Mouse (Mus musculus) neural tube, embryonic 13.5 days (tissue): ENCODE data around the gene Skint5. TPM values are rescaled to one million over a fixed set of nuclear protein-coding genes. Genes with fewer than 3 reads are reported as not detected.
"Not testable (repeated sequence)": the region's sequence is repeated elsewhere in the genome, so short reads cannot be mapped to it uniquely, and the experiment has no call there.

Source experiments
- ATAC-seq: fragments of 200-750 bp; cut with Nextera tagmentation; 2 replicates; pipeline ENCODE4 v1.8.0; 2017; ENCODE audit warnings: low read depth, mild to moderate bottlenecking, moderate TSS enrichment, moderate library complexity
- H3K27ac ChIP-seq: fragments of 300-500 bp; sonication (generic); replicated peaks from 2 replicates; pipeline ENCODE4 v1.5.1; 2015; ENCODE audit warnings: moderate library complexity, mild to moderate bottlenecking, inconsistent platforms
- H3K27me3 ChIP-seq: fragments of 300-500 bp; sonication (generic); 2 replicates; pipeline ENCODE4 v1.6.1; 2015; ENCODE audit warnings: mild to moderate bottlenecking, inconsistent platforms
- H3K36me3 ChIP-seq: fragments of 300-500 bp; sonication (generic); 2 replicates; pipeline ENCODE4 v1.6.1; 2015; ENCODE audit warnings: mild to moderate bottlenecking, inconsistent platforms
- H3K4me1 ChIP-seq: fragments of 300-500 bp; sonication (generic); replicated peaks from 2 replicates; pipeline ENCODE4 v1.6.1; 2015; ENCODE audit warnings: inconsistent platforms
- H3K4me2 ChIP-seq: fragments of 300-500 bp; sonication (generic); 2 replicates; pipeline ENCODE4 v1.6.1; 2015; ENCODE audit warnings: inconsistent platforms, mild to moderate bottlenecking, moderate library complexity
- H3K4me3 ChIP-seq: fragments of 300-500 bp; sonication (generic); 2 replicates; pipeline ENCODE4 v1.5.1; 2015; ENCODE audit warnings: mild to moderate bottlenecking, inconsistent platforms
- H3K9ac ChIP-seq: fragments of 300-500 bp; sonication (generic); 2 replicates; pipeline ENCODE4 v1.6.1; 2015; ENCODE audit warnings: moderate library complexity, mild to moderate bottlenecking, inconsistent platforms
- H3K9me3 ChIP-seq: fragments of 300-500 bp; sonication (generic); 2 replicates; pipeline ENCODE4 v1.6.1; 2016; ENCODE audit warnings: inconsistent platforms
- WGBS: fragments of 180-500 bp; shearing (Covaris S2); methylation state at CpG from one replicate; pipeline ENCODE4 v1.1.7; 2015; 5-methylcytosine and 5-hydroxymethylcytosine counted together
- polyA plus RNA-seq: library from polyadenylated mRNA; unstranded; fragments of >200 nt; fragmentation: Nextera tagmentation; extraction: Ambion mirVana; gene quantifications from 2 replicates; pipeline ENCODE4 v1.2.1, GENCODE M21; 2015

The Skint5 gene
- not detected in 2 replicates for polyA plus RNA-seq

- no peaks in the 10 kb centered on the region for H3K36me3 ChIP-seq
- no peak within 1 kb of the TSS for H3K27ac ChIP-seq
- peaks cover 24% of the 10 kb centered on the region; the same call in 1 of the 2 replicates for H3K9me3 ChIP-seq
- ATAC-seq: no peak
- no peak within 1 kb of the TSS for H3K9ac ChIP-seq
- no peaks in the 10 kb centered on the region for H3K4me1 ChIP-seq
- 88% methylated on average over 3 of the region's 3 CpGs for WGBS
- H3K4me2 ChIP-seq: no peak within 1 kb of the TSS
- H3K4me3 ChIP-seq: no peak within 1 kb of the TSS
- H3K27me3 ChIP-seq: no peaks in the 10 kb centered on the region
Observed at GRCm38 (mm10) chr4:113999403-113999802, at the start of gene Skint5. Gene Skint5 (minus strand): TSS chr4:113999503.

DNA sequence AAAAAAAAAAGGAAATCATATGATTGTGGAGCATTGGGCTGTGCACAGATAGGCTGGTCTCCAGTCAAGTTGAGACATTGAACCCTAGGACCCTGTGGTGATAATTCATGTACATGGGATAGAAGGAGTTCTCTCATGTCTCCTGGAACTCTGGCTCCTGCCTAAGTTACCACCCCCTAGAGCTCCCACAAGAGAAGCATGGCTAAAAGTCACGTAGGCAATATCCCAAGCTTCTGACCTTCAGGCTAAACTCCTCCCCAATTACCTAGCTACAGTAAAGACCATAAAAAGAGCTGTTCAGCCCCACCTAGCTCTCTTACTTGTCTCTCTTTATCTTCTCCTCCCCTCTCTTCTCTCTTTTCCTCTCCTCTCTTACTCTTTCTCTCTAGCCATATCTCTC, 42.0 kb downstream of the Skint5 start:
- no peak overlapping the region for H3K27ac ChIP-seq
- no peak for ATAC-seq
- H3K4me3 ChIP-seq: no peak overlapping the region
- H3K36me3 ChIP-seq: no peaks in the 10 kb centered on the region
- no peaks in the 10 kb centered on the region for H3K4me1 ChIP-seq
- H3K9ac ChIP-seq: no peak overlapping the region
- H3K9me3 ChIP-seq: peaks cover 12% of the 10 kb centered on the region; the same call in 1 of the 2 replicates
- H3K27me3 ChIP-seq: no peaks in the 10 kb centered on the region
- WGBS: 60% methylated on average over 1 of the region's 1 CpGs
- H3K4me2 ChIP-seq: no peak overlapping the region

- H3K9ac ChIP-seq: no peak overlapping the region
- H3K27ac ChIP-seq: no peak overlapping the region
- ATAC-seq: no peak
- peaks cover 10% of the 10 kb centered on the region for H3K9me3 ChIP-seq
- H3K4me1 ChIP-seq: no peaks in the 10 kb centered on the region
- H3K4me2 ChIP-seq: no peak overlapping the region
- H3K27me3 ChIP-seq: no peaks in the 10 kb centered on the region
- H3K4me3 ChIP-seq: no peak overlapping the region
- no peaks in the 10 kb centered on the region for H3K36me3 ChIP-seq
- 67% methylated on average over 1 of the region's 1 CpGs for WGBS
Observed at GRCm38 (mm10) chr4:113764182-113764581, 235.1 kb downstream of the Skint5 start.

- 50% methylated on average over 1 of the region's 1 CpGs for WGBS
Observed at GRCm38 (mm10) chr4:113763684-113764083, 235.6 kb downstream of the Skint5 start.

DNA sequence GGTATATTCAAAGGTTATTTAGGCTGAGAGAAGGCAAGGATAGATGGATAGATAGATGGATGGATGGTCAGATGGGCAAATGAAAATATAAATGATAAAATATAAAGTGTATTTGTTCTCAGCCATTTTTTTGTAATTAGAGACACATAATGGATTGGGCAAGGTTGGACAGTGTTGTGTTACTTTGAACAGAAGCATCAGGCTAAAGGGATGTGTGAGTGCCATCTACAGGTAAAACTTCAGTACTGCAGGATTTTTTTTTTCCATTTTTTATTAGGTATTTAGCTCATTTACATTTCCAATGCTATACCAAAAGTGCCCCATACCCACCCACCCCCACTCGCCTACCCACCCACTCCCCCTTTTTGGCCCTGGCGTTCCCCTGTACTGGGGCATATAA, 551.1 kb downstream of the Skint5 start:
- H3K4me1 ChIP-seq, H3K27ac ChIP-seq, ATAC-seq, H3K27me3 ChIP-seq, H3K4me3 ChIP-seq, H3K4me2 ChIP-seq, H3K9ac ChIP-seq, H3K36me3 ChIP-seq: not testable (repeated sequence)
- WGBS: 91% methylated on average over 2 of the region's 2 CpGs
- peaks cover 31% of the 10 kb centered on the region; the same call in 1 of the 2 replicates for H3K9me3 ChIP-seq

More at GRCm38 (mm10) chr4:113763684-113764083, 235.6 kb downstream of the Skint5 start:
- ATAC-seq: no peak
- no peak overlapping the region for H3K4me3 ChIP-seq
- no peaks in the 10 kb centered on the region for H3K27me3 ChIP-seq
- peaks cover 12% of the 10 kb centered on the region for H3K9me3 ChIP-seq
- H3K4me1 ChIP-seq: no peaks in the 10 kb centered on the region
- no peaks in the 10 kb centered on the region for H3K36me3 ChIP-seq
- H3K4me2 ChIP-seq: no peak overlapping the region
- H3K27ac ChIP-seq: no peak overlapping the region
- H3K9ac ChIP-seq: no peak overlapping the region

Other genes starting within 250 kb of the Skint5 start
- gene Skint11, start 163.9 kb upstream of the Skint5 start, polyA plus RNA-seq: not detected in 2 replicates